ENCODE assay signal across 11 mouse cellular contexts in genomic region chr14:98071877-98072276, GRCm38 (mm10).
A peak's percentile ranks its signal among the peaks of the same experiment; 100 is the strongest.
DNase-seq lines count a peak whose midpoint lies in the region; ATAC-seq lines count a peak whose summit lies in the region.
"Had no signal": no experiment of that assay in that cellular context is flagged by ENCODE, and none has a peak within 500 bp of the region (broad histone marks: within the 10 kb centered on the region; RNA-seq: fewer than 3 reads in every experiment).

No protein-coding gene starts in this region.

- H3K36me3 ChIP-seq in heart, embryonic 11.5 days (ENCODE audit: control insufficient read depth, insufficient read depth, low read length), result no peaks in the 10 kb centered on the region
- H3K36me3 ChIP-seq in hindbrain, embryonic 14.5 days (replicated peaks; ENCODE audit: control insufficient read depth, insufficient read depth), result no peaks in the 10 kb centered on the region
- H3K36me3 ChIP-seq: limb, embryonic 13.5 days; stomach, embryonic 15.5 days had no signal

- H3K4me2 ChIP-seq in heart, embryonic 11.5 days, result no peak overlapping the region
- H3K4me2 ChIP-seq in hindbrain, embryonic 14.5 days (replicated peaks), result no peak overlapping the region
- H3K4me2 ChIP-seq: stomach, embryonic 15.5 days had no signal

- H3K4me3 ChIP-seq in heart, embryonic 11.5 days (ENCODE audit: low read depth, low read length), result no peak overlapping the region
- no peak overlapping the region for H3K4me3 ChIP-seq in hindbrain, embryonic 14.5 days (replicated peaks; ENCODE audit: low read length)
- H3K4me3 ChIP-seq: limb, embryonic 13.5 days; stomach, embryonic 15.5 days had no signal

- no peak overlapping the region for H3K9ac ChIP-seq in heart, embryonic 11.5 days (ENCODE audit: low read depth, low read length)
- no peak overlapping the region for H3K9ac ChIP-seq in hindbrain, embryonic 14.5 days
- H3K9ac ChIP-seq: limb, embryonic 13.5 days; stomach, embryonic 15.5 days had no signal

- H3K4me1 ChIP-seq in heart, embryonic 11.5 days (ENCODE audit: control insufficient read depth, insufficient read depth, low read length), result peaks cover 14% of the 10 kb centered on the region
- peaks cover 27% of the 10 kb centered on the region for H3K4me1 ChIP-seq in hindbrain, embryonic 14.5 days (replicated peaks; ENCODE audit: control insufficient read depth, insufficient read depth, low read length)
- H3K4me1 ChIP-seq: stomach, embryonic 15.5 days had no signal

- no peak overlapping the region; the same call in 1 of the 2 replicates for H3K27ac ChIP-seq in heart, embryonic 11.5 days (ENCODE audit: low read depth, low read length)
- peak overlapping the region; percentile 29 for H3K27ac ChIP-seq in hindbrain, embryonic 14.5 days
- H3K27ac ChIP-seq: limb, embryonic 13.5 days; stomach, embryonic 15.5 days had no signal

- 11% methylated on average over 4 of the region's 4 CpGs for WGBS in heart, embryonic 11.5 days (ENCODE audit: insufficient replicate concordance)
- 9% methylated on average over 4 of the region's 4 CpGs for WGBS in hindbrain, embryonic 14.5 days

- DNase-seq in heart, postnatal 14 days, result no peak
- peak; percentile 60 for DNase-seq in embryo, embryonic 10 days (ENCODE audit: low spot score)
- DNase-seq in hindbrain, embryonic 14.5 days (ENCODE audit: low spot score), result no peak
- DNase-seq in mesoderm, embryonic 11.5 days (ENCODE audit: low read depth, low spot score), result peak; percentile 20
- DNase-seq in left cerebral cortex, postnatal 4 days, result no peak
- no peak for DNase-seq in cerebellum, adult 8-10 months
- DNase-seq in ovary, postnatal 14 days (ENCODE audit: low spot score), result no peak
- DNase-seq: lung, postnatal 10 days had no signal

- no peaks in the 10 kb centered on the region for H3K27me3 ChIP-seq in heart, embryonic 11.5 days (ENCODE audit: control insufficient read depth, insufficient read depth, low read length)
- no peaks in the 10 kb centered on the region for H3K27me3 ChIP-seq in hindbrain, embryonic 14.5 days (ENCODE audit: control insufficient read depth, insufficient read depth, low read length)
- H3K27me3 ChIP-seq: limb, embryonic 13.5 days; stomach, embryonic 15.5 days had no signal

- 0 out of 2 replicates have a peak, but pooled peaks have one; percentile 22 for ATAC-seq in heart, embryonic 11.5 days (replicated peaks; ENCODE audit: insufficient number of reproducible peaks, low FRiP score, low TSS enrichment)
- ATAC-seq in hindbrain, embryonic 14.5 days (ENCODE audit: low FRiP score), result peak; percentile 48; the same call in 1 of the 2 replicates

- intact Hi-C loops in heart, postnatal 14 days (cut with DNase I), result no loop called here
- intact Hi-C loops in left cerebral cortex, postnatal 4 days (cut with DNase I), result no loop called here

- H3K9me3 ChIP-seq in heart, embryonic 11.5 days (replicated peaks; ENCODE audit: control insufficient read depth, low read length), result no peaks in the 10 kb centered on the region
- H3K9me3 ChIP-seq in hindbrain, embryonic 14.5 days (ENCODE audit: control insufficient read depth, low read length), result no peaks in the 10 kb centered on the region
- H3K9me3 ChIP-seq: limb, embryonic 13.5 days; stomach, embryonic 15.5 days had no signal

Comparison
In these comparisons a context has a peak if more than half of its experiments do, and no peak if none do; other contexts are left out.
1. DNase-seq: peak in embryo, embryonic 10 days (single experiment) and mesoderm, embryonic 11.5 days (single experiment); none in heart, postnatal 14 days (0 of 2), hindbrain, embryonic 14.5 days (single experiment), left cerebral cortex, postnatal 4 days (single experiment), cerebellum, adult 8-10 months (single experiment) and ovary, postnatal 14 days (single experiment).